Comparison of ENCODE assay signal across 18 mouse cellular contexts in the genomic region with DNA sequence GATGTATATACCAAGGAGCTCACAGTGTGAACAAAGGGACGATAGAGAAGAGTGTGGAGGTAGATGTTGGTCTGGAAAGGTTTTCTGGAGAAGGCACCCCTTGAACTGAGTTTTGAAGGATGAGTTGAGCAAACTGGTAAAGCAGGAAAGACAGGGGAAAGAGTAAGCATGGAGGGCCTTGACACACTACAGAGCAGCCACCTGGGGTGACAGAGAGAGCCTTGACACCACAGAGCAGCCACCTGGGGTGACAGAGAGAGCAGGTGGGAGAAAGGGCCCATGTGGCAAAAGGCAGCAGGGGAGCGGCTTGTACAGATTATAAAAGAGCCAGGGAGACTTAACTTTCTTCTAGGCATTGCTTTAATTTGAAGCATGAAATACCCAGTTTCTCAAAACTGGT. TPM values are rescaled to one million over a fixed set of nuclear protein-coding genes. Genes with fewer than 3 reads are reported as not detected.
DNase-seq lines count a peak whose midpoint lies in the region; ATAC-seq and TF ChIP-seq lines count a peak whose summit lies in the region.
"Had no signal": no experiment of that assay in that cellular context is flagged by ENCODE, and none has a peak within 500 bp of the region (broad histone marks: within the 10 kb centered on the region; RNA-seq: fewer than 3 reads in every experiment).

No protein-coding gene starts in this region.

- H3K9me3 ChIP-seq in midbrain, embryonic 11.5 days (ENCODE audit: control insufficient read depth, low read length), result no peaks in the 10 kb centered on the region
- no peaks in the 10 kb centered on the region for H3K9me3 ChIP-seq in midbrain, embryonic 16.5 days (replicated peaks; ENCODE audit: control insufficient read depth, low read length, poor library complexity, severe bottlenecking)
- H3K9me3 ChIP-seq: forebrain, embryonic 10.5 days; forebrain, embryonic 13.5 days; heart, embryonic 10.5 days; heart, embryonic 13.5 days; hindbrain, embryonic 12.5 days; hindbrain, embryonic 15.5 days had no signal

- no peak for TF ChIP-seq POLR2A in cerebellum, adult 2 months (IDR thresholded peaks at IDR 0.05; ENCODE audit: borderline replicate concordance, insufficient read depth, low read length)

- 0 out of 2 replicates have a peak, but pooled peaks cover 2% of the 10 kb centered on the region for H3K36me3 ChIP-seq in midbrain, embryonic 11.5 days (ENCODE audit: control insufficient read depth, insufficient read depth, low read length)
- H3K36me3 ChIP-seq in midbrain, embryonic 16.5 days (ENCODE audit: control insufficient read depth, insufficient read depth, low read length), result 0 out of 2 replicates have a peak, but pooled peaks cover 6% of the 10 kb centered on the region

- 0 out of 2 replicates have a peak overlapping the region, but pooled peaks have one; percentile 21 for H3K27ac ChIP-seq in cerebellum, adult 2 months (ENCODE audit: insufficient read depth, low read length)
- no peak overlapping the region for H3K27ac ChIP-seq in midbrain, embryonic 11.5 days (ENCODE audit: low read depth, low read length)
- no peak overlapping the region for H3K27ac ChIP-seq in midbrain, embryonic 16.5 days (ENCODE audit: low read length)
- H3K27ac ChIP-seq: forebrain, embryonic 10.5 days; forebrain, embryonic 13.5 days; heart, adult 2 months; heart, embryonic 10.5 days; heart, embryonic 13.5 days; hindbrain, embryonic 12.5 days; hindbrain, embryonic 15.5 days had no signal

- no peak for TF ChIP-seq CTCF in cerebellum, adult 2 months (IDR thresholded peaks at IDR 0.05; ENCODE audit: borderline replicate concordance, insufficient read depth, low read depth, low read length)

- 62% methylated on average over 2 of the region's 2 CpGs for WGBS in cerebellum, adult 2 months
- WGBS in midbrain, embryonic 11.5 days, result 94% methylated on average over 2 of the region's 2 CpGs
- WGBS in midbrain, embryonic 16.5 days, result 93% methylated on average over 2 of the region's 2 CpGs

- no peak for ATAC-seq in midbrain, embryonic 11.5 days (ENCODE audit: low FRiP score)
- ATAC-seq in midbrain, embryonic 16.5 days, result no peak
- ATAC-seq: forebrain, embryonic 13.5 days; forebrain, embryonic 16.5 days; Patski had no signal

- no peak overlapping the region for H3K9ac ChIP-seq in midbrain, embryonic 11.5 days (ENCODE audit: low read length)
- H3K9ac ChIP-seq in midbrain, embryonic 16.5 days (ENCODE audit: low read depth, low read length), result no peak overlapping the region
- H3K9ac ChIP-seq: forebrain, embryonic 13.5 days; heart, embryonic 13.5 days; hindbrain, embryonic 12.5 days; hindbrain, embryonic 15.5 days had no signal

- H3K4me2 ChIP-seq in midbrain, embryonic 11.5 days, result no peak overlapping the region
- H3K4me2 ChIP-seq in midbrain, embryonic 16.5 days (ENCODE audit: low read length), result no peak overlapping the region
- H3K4me2 ChIP-seq: forebrain, embryonic 13.5 days; heart, embryonic 13.5 days; hindbrain, embryonic 12.5 days; hindbrain, embryonic 15.5 days had no signal

- H3K4me1 ChIP-seq in cerebellum, adult 2 months (ENCODE audit: control insufficient read depth, insufficient read depth, low read length), result peaks cover 13% of the 10 kb centered on the region
- no peaks in the 10 kb centered on the region for H3K4me1 ChIP-seq in midbrain, embryonic 11.5 days (ENCODE audit: control insufficient read depth, insufficient read depth, low read length)
- H3K4me1 ChIP-seq in midbrain, embryonic 16.5 days (ENCODE audit: control insufficient read depth, insufficient read depth, low read length), result peaks cover 13% of the 10 kb centered on the region
- H3K4me1 ChIP-seq: forebrain, embryonic 10.5 days; hindbrain, embryonic 12.5 days had no signal

- H3K4me3 ChIP-seq in cerebellum, adult 2 months (replicated peaks; ENCODE audit: insufficient read depth, low read depth, low read length), result no peak overlapping the region
- H3K4me3 ChIP-seq in midbrain, embryonic 11.5 days (ENCODE audit: low read depth, low read length), result no peak overlapping the region
- H3K4me3 ChIP-seq in midbrain, embryonic 16.5 days (ENCODE audit: low read depth, low read length), result no peak overlapping the region
- H3K4me3 ChIP-seq: forebrain, embryonic 10.5 days; forebrain, embryonic 13.5 days; heart, adult 2 months; heart, embryonic 10.5 days; heart, embryonic 13.5 days; hindbrain, embryonic 12.5 days; hindbrain, embryonic 15.5 days had no signal

- H3K27me3 ChIP-seq in cerebellum, adult 2 months (ENCODE audit: control insufficient read depth, insufficient read depth, low read length), result no peaks in the 10 kb centered on the region
- no peaks in the 10 kb centered on the region for H3K27me3 ChIP-seq in midbrain, embryonic 11.5 days (ENCODE audit: control insufficient read depth, insufficient read depth, low read length)
- H3K27me3 ChIP-seq in midbrain, embryonic 16.5 days (ENCODE audit: control insufficient read depth, insufficient read depth, low read depth, low read length), result no peaks in the 10 kb centered on the region
- H3K27me3 ChIP-seq: forebrain, embryonic 13.5 days; heart, embryonic 13.5 days; hindbrain, embryonic 12.5 days; hindbrain, embryonic 15.5 days; Patski had no signal

- DNase-seq in cerebellum, adult 2 months, result no peak
- DNase-seq in cerebellum, adult 18-20 months, result no peak
- peak; percentile 17 for DNase-seq in midbrain, embryonic 11.5 days (ENCODE audit: low spot score, missing footprints)
- DNase-seq in thymus, postnatal 25 days, result peak; percentile 44
- no peak for DNase-seq in lung, adult 18-20 months
- no peak for DNase-seq in adrenal gland, postnatal 25 days
- no peak for DNase-seq in Muller cell, postnatal 12 days (ENCODE audit: inconsistent ontology term)
- DNase-seq: gastrocnemius, postnatal 25 days; heart, adult 2 months had no signal

RNA-seq across cellular contexts. Expression of gene Aifm3, which starts 14.7 kb away (rescaled TPM):
- polyA plus RNA-seq in cerebellum, adult 2 months (2012; rRNA removed), result 472 and 503 TPM in 2 replicates
- 1.4 and 3.0 TPM in 2 replicates for polyA plus RNA-seq in midbrain, embryonic 11.5 days (2014; fragmentation: Nextera tagmentation; extraction: Ambion mirVana)
- polyA plus RNA-seq in midbrain, embryonic 16.5 days (2015; fragmentation: Nextera tagmentation; extraction: Ambion mirVana), result 13.6 and 22.2 TPM in 2 replicates
- 9.8 and 10.2 TPM in 2 replicates for total RNA-seq in adrenal gland, postnatal 25 days (2021)

RNA-seq across cellular contexts. Expression of gene Crkl, which starts 23.0 kb away (rescaled TPM):
- 37.9 and 41.0 TPM in 2 replicates for polyA plus RNA-seq in cerebellum, adult 2 months (2012; rRNA removed)
- 85.5 and 92.2 TPM in 2 replicates for polyA plus RNA-seq in midbrain, embryonic 11.5 days (2014; fragmentation: Nextera tagmentation; extraction: Ambion mirVana)
- polyA plus RNA-seq in midbrain, embryonic 16.5 days (2015; fragmentation: Nextera tagmentation; extraction: Ambion mirVana), result 72.4 and 88.8 TPM in 2 replicates
- 30.2 and 33.7 TPM in 2 replicates for total RNA-seq in adrenal gland, postnatal 25 days (2021)

RNA-seq across cellular contexts. Expression of gene Lztr1, which starts 33.7 kb away (rescaled TPM):
- 240 and 242 TPM in 2 replicates for polyA plus RNA-seq in cerebellum, adult 2 months (2012; rRNA removed)
- 70.5 and 77.2 TPM in 2 replicates for polyA plus RNA-seq in midbrain, embryonic 11.5 days (2014; fragmentation: Nextera tagmentation; extraction: Ambion mirVana)
- polyA plus RNA-seq in midbrain, embryonic 16.5 days (2015; fragmentation: Nextera tagmentation; extraction: Ambion mirVana), result 145 and 151 TPM in 2 replicates
- total RNA-seq in adrenal gland, postnatal 25 days (2021), result 70.0 and 74.9 TPM in 2 replicates

RNA-seq across cellular contexts. Expression of gene Thap7, which starts 56.2 kb away (rescaled TPM):
- 74.3 TPM in 2 replicates for polyA plus RNA-seq in cerebellum, adult 2 months (2012; rRNA removed)
- 46.7 and 47.1 TPM in 2 replicates for polyA plus RNA-seq in midbrain, embryonic 11.5 days (2014; fragmentation: Nextera tagmentation; extraction: Ambion mirVana)
- 60.7 and 62.7 TPM in 2 replicates for polyA plus RNA-seq in midbrain, embryonic 16.5 days (2015; fragmentation: Nextera tagmentation; extraction: Ambion mirVana)
- total RNA-seq in adrenal gland, postnatal 25 days (2021), result 40.7 and 44.1 TPM in 2 replicates

Comparison
In these comparisons a context has a peak if more than half of its experiments do, and no peak if none do; other contexts are left out.
1. DNase-seq: peak in midbrain, embryonic 11.5 days (single experiment) and thymus, postnatal 25 days (single experiment); none in cerebellum, adult 2 months (0 of 2), cerebellum, adult 18-20 months (0 of 2), lung, adult 18-20 months (0 of 2), adrenal gland, postnatal 25 days (single experiment) and Muller cell, postnatal 12 days (single experiment).
2. RNA of gene Aifm3, which starts 14.7 kb away (polyA plus RNA-seq): 472 to 503 TPM in cerebellum, adult 2 months; 13.6 to 22.2 TPM in midbrain, embryonic 16.5 days and 1.4 to 3.0 TPM in midbrain, embryonic 11.5 days; every median in the first group is over 10 times any median in the second.